Mouse (Mus musculus): Measurements from ENCODE around the gene Ccdc34.
A peak's percentile ranks its signal among the peaks of the same experiment; 100 is the strongest.
"Not testable (repeated sequence)": the region's sequence is repeated elsewhere in the genome, so short reads cannot be mapped to it uniquely, and the experiment has no call there.

Gene Ccdc34

GRCm38 (mm10) chr2:110077655-110078054 is 60.0 kb downstream of the Ccdc34 start:
- DNase-seq (ENCODE audit: low read depth, low spot score): no peak

- DNase-seq (ENCODE audit: low read depth, low spot score): no peak
Measured at GRCm38 (mm10) chr2:110080532-110080931, 62.9 kb downstream of the Ccdc34 start.

- no peak for DNase-seq (ENCODE audit: low read depth, low spot score)
Measured at GRCm38 (mm10) chr2:110082975-110083374, 65.4 kb downstream of the Ccdc34 start.

GRCm38 (mm10) chr2:110085701-110086143 is 68.1 kb downstream of the Ccdc34 start:
- peak; percentile 71 for DNase-seq (ENCODE audit: low read depth, low spot score)

GRCm38 (mm10) chr2:110114133-110114532 is 96.5 kb downstream of the Ccdc34 start:
- no peak for DNase-seq (ENCODE audit: low read depth, low spot score)

- no peak for DNase-seq (ENCODE audit: low read depth, low spot score)
Measured at GRCm38 (mm10) chr2:110129396-110129795, 111.8 kb downstream of the Ccdc34 start.

GRCm38 (mm10) chr2:110131573-110131972 is 114.0 kb downstream of the Ccdc34 start:
- DNase-seq (ENCODE audit: low read depth, low spot score): no peak

GRCm38 (mm10) chr2:110133356-110134115 is 115.9 kb downstream of the Ccdc34 start:
- no peak for DNase-seq (ENCODE audit: low read depth, low spot score)

- DNase-seq (ENCODE audit: low read depth, low spot score): no peak
Measured at GRCm38 (mm10) chr2:110134765-110135594, 117.4 kb downstream of the Ccdc34 start.

- peak; percentile 35 for DNase-seq (ENCODE audit: low read depth, low spot score)
Measured at GRCm38 (mm10) chr2:110137291-110137690, 119.7 kb downstream of the Ccdc34 start.

- no peak for DNase-seq (ENCODE audit: low read depth, low spot score)
Measured at GRCm38 (mm10) chr2:110138096-110138495, 120.5 kb downstream of the Ccdc34 start.

GRCm38 (mm10) chr2:110147980-110148379 is 130.4 kb downstream of the Ccdc34 start:
- not testable (repeated sequence) for DNase-seq (ENCODE audit: low read depth, low spot score)

GRCm38 (mm10) chr2:110149246-110149645 is 131.6 kb downstream of the Ccdc34 start:
- DNase-seq (ENCODE audit: low read depth, low spot score): no peak

GRCm38 (mm10) chr2:110156321-110156720 is 138.7 kb downstream of the Ccdc34 start:
- DNase-seq (ENCODE audit: low read depth, low spot score): no peak

- DNase-seq (ENCODE audit: low read depth, low spot score): no peak
Measured at GRCm38 (mm10) chr2:110165003-110165402, 147.4 kb downstream of the Ccdc34 start.

GRCm38 (mm10) chr2:110167694-110168093 is 150.1 kb downstream of the Ccdc34 start:
- no peak for DNase-seq (ENCODE audit: low read depth, low spot score)

GRCm38 (mm10) chr2:110168361-110168760 is 150.7 kb downstream of the Ccdc34 start:
- DNase-seq (ENCODE audit: low read depth, low spot score): no peak

GRCm38 (mm10) chr2:110172456-110172855 is 154.8 kb downstream of the Ccdc34 start:
- DNase-seq (ENCODE audit: low read depth, low spot score): no peak

- peak; percentile 64 for DNase-seq (ENCODE audit: low read depth, low spot score)
Measured at GRCm38 (mm10) chr2:110173818-110174247, 156.2 kb downstream of the Ccdc34 start.

GRCm38 (mm10) chr2:110176761-110177400 is 159.3 kb downstream of the Ccdc34 start:
- DNase-seq (ENCODE audit: low read depth, low spot score): no peak

GRCm38 (mm10) chr2:110177406-110177805 is 159.8 kb downstream of the Ccdc34 start:
- DNase-seq (ENCODE audit: low read depth, low spot score): no peak

- DNase-seq (ENCODE audit: low read depth, low spot score): no peak
Measured at GRCm38 (mm10) chr2:110177879-110178278, 160.3 kb downstream of the Ccdc34 start.

Data from mesoderm, embryonic 11.5 days (tissue).